Mouse (Mus musculus) embryonic fibroblast, embryonic 13.5 days (primary cell): Measurements from ENCODE around the gene Gm13691.
"Not testable (repeated sequence)": the region's sequence is repeated elsewhere in the genome, so short reads cannot be mapped to it uniquely, and the experiment has no call there.

Source experiments
- CTCF ChIP-seq: IDR thresholded peaks from 2 replicates; pipeline ENCODE4 v1.5.1; 2011; ENCODE audit warnings: mild to moderate bottlenecking, control low read depth, low read length, moderate library complexity, borderline replicate concordance; ENCODE audit not compliant: insufficient read depth
- POLR2A ChIP-seq: IDR thresholded peaks from 2 replicates; pipeline ENCODE4 v1.6.1; 2011; ENCODE audit warnings: low read depth, mild to moderate bottlenecking, control low read depth, low read length, moderate library complexity

DNA sequence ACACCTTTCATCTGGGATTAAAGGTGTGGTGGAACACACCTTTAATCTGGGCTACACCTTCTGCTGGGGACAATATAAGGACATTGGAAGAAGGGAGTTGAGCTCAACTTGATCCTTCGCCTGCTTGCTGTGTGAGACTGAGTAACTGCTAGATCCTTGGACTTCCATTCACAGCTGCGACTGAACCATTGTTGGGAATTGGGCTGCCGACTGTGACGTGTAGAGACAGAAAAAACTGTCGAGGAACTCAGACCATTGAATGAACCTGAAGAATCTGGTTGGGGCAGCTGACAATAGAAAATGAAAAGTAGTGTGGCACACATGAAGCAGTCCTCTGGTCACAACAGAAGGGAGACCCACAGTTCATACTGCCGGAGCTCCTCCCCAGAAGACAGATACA is at the start of gene Gm13691:
- not testable (repeated sequence) for TF ChIP-seq POLR2A, CTCF
